Mouse (Mus musculus): Measurements from ENCODE around the gene Lck.

DNA sequence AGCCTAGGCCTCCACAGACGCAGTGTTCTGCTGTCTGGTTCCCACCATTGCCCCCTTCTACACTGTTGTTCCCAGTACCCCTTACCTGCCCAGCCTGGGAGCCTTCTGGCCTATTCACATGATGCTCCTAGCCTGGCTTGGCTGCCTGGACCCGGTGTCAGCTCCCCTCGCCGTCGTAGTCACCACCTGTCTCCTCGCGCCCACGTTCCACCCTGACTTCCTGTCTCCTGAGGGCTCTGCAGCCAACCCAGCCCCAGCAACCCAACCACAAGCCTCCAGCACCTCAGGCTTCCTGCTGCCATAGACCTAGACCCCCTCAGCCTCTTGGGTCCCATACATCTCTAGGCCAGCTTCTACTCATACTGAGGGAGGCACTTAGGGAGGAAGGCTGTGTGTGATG, at the start of gene Lck:
- TF ChIP-seq POLR2A (IDR thresholded peaks at IDR 0.05; ENCODE audit: borderline replicate concordance, low read depth, low read length) (no peak), CTCF (IDR thresholded peaks at IDR 0.05; ENCODE audit: low read depth, low read length) (no peak)

Measured in bone marrow macrophage, adult 2 months (primary cell).